Mouse (Mus musculus) limb, embryonic 11.5 days (tissue): ENCODE data around the gene Apba2. TPM values are rescaled to one million over a fixed set of nuclear protein-coding genes. Genes with fewer than 3 reads are reported as not detected.

ENCODE experiments used
- ATAC-seq: fragments of 200-750 bp; cut with Nextera tagmentation; 2 replicates; pipeline ENCODE4 v1.8.0; 2017; ENCODE audit warnings: low read depth; ENCODE audit not compliant: insufficient number of reproducible peaks, low FRiP score, low TSS enrichment
- DNase-seq: peaks from one replicate; pipeline ENCODE4 v3.0.0-alpha.2; 2015; ENCODE audit warnings: low spot score
- H3K27ac ChIP-seq: fragments of 300-500 bp; sonication (generic); replicated peaks from 2 replicates; pipeline ENCODE4 v1.5.1; 2014; ENCODE audit warnings: low read depth, mild to moderate bottlenecking, low read length
- H3K27me3 ChIP-seq: fragments of 300-500 bp; sonication (generic); 2 replicates; pipeline ENCODE4 v1.6.1; 2014; ENCODE audit warnings: mild to moderate bottlenecking, low read length, mixed read lengths; ENCODE audit not compliant: control insufficient read depth, insufficient read depth
- H3K36me3 ChIP-seq: fragments of 300-500 bp; sonication (generic); 2 replicates; pipeline ENCODE4 v1.6.1; 2014; ENCODE audit warnings: mild to moderate bottlenecking, low read length, moderate library complexity, mixed read lengths; ENCODE audit not compliant: control insufficient read depth, insufficient read depth
- H3K4me1 ChIP-seq: fragments of 300-500 bp; sonication (generic); 2 replicates; pipeline ENCODE4 v1.6.1; 2014; ENCODE audit warnings: low read length, mixed read lengths; ENCODE audit not compliant: control insufficient read depth, insufficient read depth
- H3K4me2 ChIP-seq: fragments of 300-500 bp; sonication (generic); 2 replicates; pipeline ENCODE4 v1.6.1; 2014; ENCODE audit warnings: low read depth, mild to moderate bottlenecking, moderate library complexity; ENCODE audit not compliant: severe bottlenecking
- H3K4me3 ChIP-seq: fragments of 300-500 bp; sonication (generic); 2 replicates; pipeline ENCODE4 v1.5.1; 2014; ENCODE audit warnings: low read depth, low read length
- H3K9ac ChIP-seq: fragments of 300-500 bp; sonication (generic); 2 replicates; pipeline ENCODE4 v1.6.1; 2014; ENCODE audit warnings: mild to moderate bottlenecking, low read length
- H3K9me3 ChIP-seq: fragments of 300-500 bp; sonication (generic); 2 replicates; pipeline ENCODE4 v1.6.1; 2016; ENCODE audit warnings: low read length; ENCODE audit not compliant: control insufficient read depth
- WGBS: fragments of 180-500 bp; shearing (Covaris S2); extraction: QIAGEN DNeasy Blood & Tissue Kit; methylation state at CpG from one replicate; pipeline ENCODE4 v1.1.7; 2014; 5-methylcytosine and 5-hydroxymethylcytosine counted together
- polyA plus RNA-seq: library from polyadenylated mRNA; unstranded; fragments of >200 nt; fragmentation: Nextera tagmentation; extraction: Ambion mirVana; gene quantifications from 2 replicates; pipeline ENCODE4 v1.2.1, GENCODE M21; 2014

The Apba2 gene
- polyA plus RNA-seq, 1 experiment from 2014 or later, result 6.3 TPM

DNA sequence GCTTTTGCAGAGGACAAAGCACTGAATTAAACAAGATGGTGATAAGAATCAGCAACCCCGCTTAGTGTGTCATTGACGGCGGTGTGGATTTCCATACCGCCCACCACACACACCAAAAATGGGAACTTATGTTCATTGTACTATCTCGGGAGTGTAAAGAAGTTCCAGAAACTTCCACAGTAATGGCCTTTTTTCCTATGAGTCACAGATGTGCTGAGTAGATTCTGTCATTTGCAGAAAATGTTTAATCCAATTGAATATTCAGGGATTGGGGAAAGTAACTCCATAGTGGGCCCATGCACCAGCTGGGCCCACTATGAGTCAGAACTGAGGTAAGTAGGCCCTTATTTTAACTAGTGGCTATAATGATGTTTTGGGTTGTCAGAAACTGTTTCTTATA lies 161.0 kb downstream of the Apba2 start:
- no peaks in the 10 kb centered on the region for H3K27me3 ChIP-seq
- H3K4me3 ChIP-seq, result no peak overlapping the region
- H3K4me2 ChIP-seq, result no peak overlapping the region
- H3K9me3 ChIP-seq, result no peaks in the 10 kb centered on the region
- H3K9ac ChIP-seq, result no peak overlapping the region
- 96% methylated on average over 5 of the region's 5 CpGs for WGBS
- no peak for DNase-seq
- no peaks in the 10 kb centered on the region for H3K4me1 ChIP-seq
- H3K36me3 ChIP-seq, result no peaks in the 10 kb centered on the region
- H3K27ac ChIP-seq, result no peak overlapping the region
- no peak for ATAC-seq

DNA sequence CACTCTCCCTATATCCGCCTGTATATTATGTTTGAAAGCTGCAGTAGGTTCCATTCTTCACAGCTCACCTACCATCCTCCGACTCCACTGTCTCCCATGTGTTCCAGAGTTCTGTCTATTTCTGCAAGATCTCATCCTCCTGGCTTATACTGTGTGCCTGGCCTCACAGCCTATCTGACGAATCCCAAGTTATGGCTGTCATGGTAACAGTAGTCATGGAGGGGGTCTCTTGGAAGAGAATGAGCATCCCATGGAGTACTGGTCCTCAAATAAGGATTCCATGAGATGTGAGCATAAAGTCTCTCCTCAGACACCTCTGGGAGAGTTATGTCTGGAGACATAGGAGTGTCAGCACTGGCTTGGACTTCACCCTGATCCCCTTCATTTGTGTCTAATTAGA lies 162.1 kb downstream of the Apba2 start:
- ATAC-seq, result no peak
- H3K4me1 ChIP-seq, result no peaks in the 10 kb centered on the region
- H3K9me3 ChIP-seq, result no peaks in the 10 kb centered on the region
- no peak overlapping the region for H3K4me2 ChIP-seq
- no peak overlapping the region for H3K27ac ChIP-seq
- H3K27me3 ChIP-seq, result no peaks in the 10 kb centered on the region
- no peak overlapping the region for H3K9ac ChIP-seq
- H3K4me3 ChIP-seq, result no peak overlapping the region
- 94% methylated on average over 3 of the region's 3 CpGs for WGBS
- no peak for DNase-seq
- H3K36me3 ChIP-seq, result no peaks in the 10 kb centered on the region

DNA sequence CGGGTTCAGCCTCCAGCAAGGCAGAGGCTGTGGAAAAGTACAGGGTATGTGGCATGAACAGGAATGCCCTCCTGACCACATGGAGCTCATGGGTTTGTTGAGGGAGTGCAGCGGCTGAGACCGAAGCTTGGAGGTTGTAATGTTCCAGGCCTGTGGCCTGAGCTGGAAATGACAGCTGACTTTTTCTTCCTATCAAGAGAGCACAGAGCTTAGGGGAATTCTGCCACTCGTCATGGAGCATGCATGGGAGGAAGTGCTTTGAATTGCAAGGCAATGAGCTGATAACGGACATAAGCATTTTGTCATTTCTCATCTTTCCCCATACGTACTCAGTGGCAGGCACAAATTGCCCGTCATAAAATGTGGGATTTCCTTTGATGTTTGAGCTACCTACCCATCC lies 163.6 kb downstream of the Apba2 start:
- Histone ChIP-seq H3K4me3 (no peak overlapping the region), H3K9me3 (no peaks in the 10 kb centered on the region), H3K27me3 (no peaks in the 10 kb centered on the region), H3K4me2 (no peak overlapping the region), H3K36me3 (no peaks in the 10 kb centered on the region), H3K27ac (no peak overlapping the region), H3K9ac (no peak overlapping the region), H3K4me1 (no peaks in the 10 kb centered on the region)
- ATAC-seq (no peak), DNase-seq (no peak)
- WGBS, result 43% methylated on average over 7 of the region's 7 CpGs

DNA sequence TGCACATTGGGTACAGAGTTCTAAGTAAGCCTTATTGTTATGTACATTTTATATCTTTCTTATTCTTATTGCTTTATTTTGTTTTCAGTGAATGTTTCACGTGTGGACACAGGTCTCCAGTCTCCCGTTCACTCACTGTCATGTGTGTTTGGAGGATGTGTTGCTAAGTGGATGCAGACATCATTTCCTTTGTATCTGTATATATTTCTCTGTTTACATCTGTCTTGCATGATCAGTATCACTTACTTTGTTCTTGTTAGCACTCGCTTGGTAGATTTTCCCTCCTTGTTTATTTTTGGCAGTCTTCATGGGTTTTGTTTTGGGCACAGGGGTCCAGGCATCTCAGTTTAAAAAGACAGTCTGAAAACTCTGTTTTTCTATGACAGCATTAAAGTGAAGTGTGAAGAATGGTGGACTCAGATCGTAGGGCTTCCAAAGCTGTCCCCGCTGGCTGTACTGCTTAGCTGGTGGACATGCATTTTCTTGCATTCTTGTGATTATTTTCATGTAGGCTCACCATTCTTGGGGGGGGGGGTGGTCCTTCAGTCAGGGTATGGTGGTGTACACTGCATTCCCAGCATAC lies 164.3 kb downstream of the Apba2 start:
- DNase-seq (no peak), ATAC-seq (no peak)
- H3K36me3 ChIP-seq, result no peaks in the 10 kb centered on the region
- no peaks in the 10 kb centered on the region for H3K4me1 ChIP-seq
- H3K4me3 ChIP-seq, result no peak overlapping the region
- no peaks in the 10 kb centered on the region for H3K27me3 ChIP-seq
- no peak overlapping the region for H3K27ac ChIP-seq
- WGBS, result 79% methylated on average over 5 of the region's 5 CpGs
- H3K4me2 ChIP-seq, result no peak overlapping the region
- no peak overlapping the region for H3K9ac ChIP-seq
- no peaks in the 10 kb centered on the region for H3K9me3 ChIP-seq

DNA sequence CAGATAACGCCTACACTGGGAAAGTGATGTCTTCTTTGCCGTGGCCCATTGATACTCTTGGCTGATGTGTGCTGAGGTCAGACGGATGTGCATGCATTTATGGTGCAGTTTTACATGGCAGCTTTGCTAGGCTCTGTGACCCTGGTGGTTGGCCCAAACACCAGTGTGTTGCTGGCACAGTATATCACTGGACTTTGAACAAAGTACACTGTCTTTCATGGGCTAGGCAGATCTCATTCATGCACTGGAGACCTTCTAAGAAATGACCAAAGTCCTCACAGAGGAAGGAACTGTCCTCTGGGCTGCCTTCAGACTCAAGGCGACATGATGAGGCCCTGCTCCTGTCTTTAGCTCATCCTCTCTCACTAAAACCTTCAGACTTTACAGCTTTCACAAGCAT lies 166.5 kb downstream of the Apba2 start:
- Histone ChIP-seq H3K27me3 (no peaks in the 10 kb centered on the region), H3K9me3 (no peaks in the 10 kb centered on the region), H3K9ac (no peak overlapping the region), H3K27ac (no peak overlapping the region), H3K4me3 (no peak overlapping the region), H3K4me2 (no peak overlapping the region), H3K4me1 (no peaks in the 10 kb centered on the region), H3K36me3 (no peaks in the 10 kb centered on the region)
- DNase-seq (no peak), ATAC-seq (no peak)
- WGBS, result 88% methylated on average over 4 of the region's 4 CpGs

DNA sequence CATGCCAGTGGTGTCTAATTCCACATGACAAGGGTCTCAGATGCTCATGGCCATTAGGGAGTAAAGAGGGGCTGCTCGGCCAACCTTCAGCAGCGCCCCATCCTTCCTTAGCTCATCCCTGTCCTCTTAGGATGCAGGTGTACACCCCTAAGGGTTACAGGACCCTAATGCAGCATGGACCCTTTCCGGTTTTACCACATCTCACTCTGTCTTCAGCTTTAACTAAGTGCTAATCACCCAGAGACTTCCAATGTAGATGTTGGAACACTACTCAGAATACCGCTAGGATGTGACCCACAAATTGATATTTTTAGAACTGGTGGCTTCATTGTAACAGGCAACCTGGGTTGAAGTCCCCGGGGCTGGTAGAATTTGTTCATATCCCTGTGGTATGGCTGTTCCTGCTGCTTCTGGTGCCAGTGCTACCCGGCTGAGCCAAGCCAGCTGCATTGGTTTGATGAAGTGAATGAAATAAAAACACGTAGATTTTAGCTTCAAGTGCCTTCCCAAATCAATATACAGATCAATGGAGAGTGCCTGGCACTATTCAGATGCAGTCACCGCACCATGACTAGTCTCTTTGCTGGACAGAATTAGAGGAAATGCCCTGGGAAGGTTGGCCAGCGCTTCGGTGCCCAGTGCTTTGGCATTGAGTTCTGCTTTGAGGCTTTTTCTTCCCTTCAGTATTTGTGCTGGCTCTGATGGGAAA lies 178.4 kb downstream of the Apba2 start:
- no peak for ATAC-seq
- WGBS, result 94% methylated on average over 10 of the region's 10 CpGs
- no peaks in the 10 kb centered on the region for H3K9me3 ChIP-seq

DNA sequence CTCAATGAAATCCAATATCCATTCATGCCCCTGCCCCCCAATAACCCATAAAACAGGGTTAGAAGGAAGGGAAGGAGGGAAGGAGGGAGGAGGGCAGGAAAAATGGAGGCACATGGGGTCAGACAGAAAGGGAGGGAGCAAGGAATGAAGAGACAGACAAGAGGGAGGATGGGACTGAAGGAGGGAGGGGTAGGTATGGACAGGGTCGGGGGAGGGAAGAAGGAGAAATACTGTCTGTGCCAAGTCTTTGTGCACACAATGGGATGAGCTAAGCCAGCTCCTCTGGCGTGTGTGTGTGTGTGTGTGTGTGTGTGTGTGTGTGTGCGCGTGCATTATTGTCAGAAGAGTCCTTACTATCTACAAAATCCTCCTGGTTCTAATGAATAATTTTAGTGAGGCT lies 183.4 kb downstream of the Apba2 start:
- Histone ChIP-seq H3K9me3 (no peaks in the 10 kb centered on the region), H3K36me3 (no peaks in the 10 kb centered on the region), H3K4me3 (no peak overlapping the region), H3K27me3 (no peaks in the 10 kb centered on the region), H3K4me2 (no peak overlapping the region), H3K4me1 (no peaks in the 10 kb centered on the region), H3K27ac (no peak overlapping the region), H3K9ac (no peak overlapping the region)
- ATAC-seq (0 out of 2 replicates have a peak, but pooled peaks have one; percentile 26), DNase-seq (no peak)
- 81% methylated on average over 4 of the region's 4 CpGs for WGBS

More for the DNA sequence above, 178.4 kb downstream of the Apba2 start:
- DNase-seq, result no peak
- Histone ChIP-seq H3K4me2 (no peak overlapping the region), H3K27me3 (no peaks in the 10 kb centered on the region), H3K4me1 (no peaks in the 10 kb centered on the region), H3K27ac (no peak overlapping the region), H3K36me3 (no peaks in the 10 kb centered on the region), H3K9ac (no peak overlapping the region), H3K4me3 (no peak overlapping the region)

DNA sequence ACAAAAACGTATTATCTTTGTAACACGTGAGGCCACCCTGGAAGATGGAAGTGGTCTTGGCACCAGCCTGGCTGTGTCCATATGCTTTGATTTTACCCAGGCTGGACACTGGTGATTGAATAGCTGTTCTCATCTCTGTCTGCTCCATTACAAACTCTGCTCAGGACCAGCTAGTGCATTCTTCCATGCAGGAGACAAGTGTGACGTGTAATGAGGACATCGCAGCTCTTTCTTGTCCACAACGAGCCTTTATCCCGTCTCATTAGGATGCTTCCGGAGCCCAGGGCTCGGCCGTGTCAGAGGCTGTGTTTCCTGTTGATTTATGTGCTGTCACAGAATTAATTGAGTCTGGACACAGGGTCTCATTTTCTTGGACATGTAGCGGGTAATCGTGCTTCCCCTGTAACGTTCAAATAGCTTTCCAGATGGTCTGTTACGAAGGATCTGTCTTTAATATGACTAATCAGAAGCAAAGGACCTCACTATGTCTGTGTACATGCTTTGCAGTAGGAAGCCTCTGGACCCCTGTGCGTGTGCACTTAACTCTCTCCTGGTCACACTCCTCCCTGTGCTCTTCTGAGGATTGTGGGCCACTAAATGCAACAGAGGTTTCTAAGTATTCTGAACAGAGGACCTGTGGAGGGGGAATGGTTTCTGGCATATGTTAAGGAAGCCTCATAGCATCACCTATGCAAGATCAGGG lies 186.8 kb downstream of the Apba2 start:
- peak overlapping the region; percentile 13; the same call in 1 of the 2 replicates for H3K4me2 ChIP-seq
- no peaks in the 10 kb centered on the region for H3K4me1 ChIP-seq
- WGBS, result 12% methylated on average over 14 of the region's 14 CpGs
- ATAC-seq (peak; percentile 42; the same call in 1 of the 2 replicates), DNase-seq (peak; percentile 44)
- H3K36me3 ChIP-seq, result no peaks in the 10 kb centered on the region
- no peak overlapping the region for H3K27ac ChIP-seq
- no peak overlapping the region for H3K4me3 ChIP-seq
- no peak overlapping the region for H3K9ac ChIP-seq
- no peaks in the 10 kb centered on the region for H3K27me3 ChIP-seq
- H3K9me3 ChIP-seq, result no peaks in the 10 kb centered on the region
